Mouse (Mus musculus) forebrain, embryonic 12.5 days (tissue): ENCODE data around the gene Fam240a. TPM values are rescaled to one million over a fixed set of nuclear protein-coding genes. Genes with fewer than 3 reads are reported as not detected.
A peak's percentile ranks its signal among the peaks of the same experiment; 100 is the strongest.

ENCODE experiments used
- ATAC-seq: fragments of 200-750 bp; cut with Nextera tagmentation; 2 replicates; pipeline ENCODE4 v1.8.0; 2017; ENCODE audit warnings: moderate TSS enrichment; ENCODE audit not compliant: low FRiP score
- H3K27ac ChIP-seq: fragments of 300-500 bp; sonication (generic); 2 replicates; pipeline ENCODE4 v1.5.1; 2016; ENCODE audit warnings: mild to moderate bottlenecking
- H3K27me3 ChIP-seq: fragments of 300-500 bp; sonication (generic); 2 replicates; pipeline ENCODE4 v1.6.1; 2016; ENCODE audit warnings: mild to moderate bottlenecking
- H3K36me3 ChIP-seq: fragments of 300-500 bp; sonication (generic); replicated peaks from 2 replicates; pipeline ENCODE4 v1.6.1; 2016; ENCODE audit warnings: mild to moderate bottlenecking
- H3K4me1 ChIP-seq: fragments of 300-500 bp; sonication (generic); 2 replicates; pipeline ENCODE4 v1.6.1; 2016
- H3K4me2 ChIP-seq: fragments of 300-500 bp; sonication (generic); 2 replicates; pipeline ENCODE4 v1.6.1; 2016; ENCODE audit warnings: mild to moderate bottlenecking, moderate library complexity
- H3K4me3 ChIP-seq: fragments of 300-500 bp; sonication (generic); replicated peaks from 2 replicates; pipeline ENCODE4 v1.5.1; 2016; ENCODE audit warnings: mild to moderate bottlenecking
- H3K9ac ChIP-seq: fragments of 300-500 bp; sonication (generic); 2 replicates; pipeline ENCODE4 v1.6.1; 2016; ENCODE audit warnings: mild to moderate bottlenecking
- H3K9me3 ChIP-seq: fragments of 300-500 bp; sonication (generic); 2 replicates; pipeline ENCODE4 v1.6.1; 2016
- whole genome bisulfite sequencing: fragments of 180-500 bp; shearing (Covaris S2); methylation state at CpG from one replicate; pipeline ENCODE4 v1.1.7; 2016; 5-methylcytosine and 5-hydroxymethylcytosine counted together
- polyA plus RNA-seq: library from polyadenylated mRNA; unstranded; fragments of >200 nt; fragmentation: Nextera tagmentation; extraction: Ambion mirVana; gene quantifications from 2 replicates; pipeline ENCODE4 v1.2.1, GENCODE M21; 2016

Gene Fam240a
- polyA plus RNA-seq, 1 experiment from 2014 or later = not detected

GRCm38 (mm10) chr9:110952931-110953549, 36.4 kb upstream of the Fam240a start:
- H3K36me3 ChIP-seq = no peaks in the 10 kb centered on the region
- peaks cover 15% of the 10 kb centered on the region; the same call in 1 of the 2 replicates for H3K4me1 ChIP-seq
- H3K9ac ChIP-seq = peak overlapping the region; percentile 61; the same call in 1 of the 2 replicates
- peaks cover 58% of the 10 kb centered on the region for H3K27me3 ChIP-seq
- H3K4me2 ChIP-seq = peak overlapping the region; percentile 88
- no peak for ATAC-seq
- 36% methylated on average over 5 of the region's 5 CpGs for WGBS
- peak overlapping the region; percentile 58 for H3K4me3 ChIP-seq
- no peaks in the 10 kb centered on the region for H3K9me3 ChIP-seq
- H3K27ac ChIP-seq = no peak overlapping the region

GRCm38 (mm10) chr9:110952398-110952797, 35.7 kb upstream of the Fam240a start:
- ATAC-seq = no peak
- H3K9me3 ChIP-seq = no peaks in the 10 kb centered on the region
- no peak overlapping the region for H3K4me2 ChIP-seq
- no peak overlapping the region for H3K4me3 ChIP-seq
- H3K36me3 ChIP-seq = no peaks in the 10 kb centered on the region
- no peak overlapping the region for H3K9ac ChIP-seq
- H3K4me1 ChIP-seq = peaks cover 21% of the 10 kb centered on the region
- peaks cover 65% of the 10 kb centered on the region for H3K27me3 ChIP-seq
- WGBS = 64% methylated on average over 6 of the region's 6 CpGs
- no peak overlapping the region for H3K27ac ChIP-seq

- H3K36me3 ChIP-seq = no peaks in the 10 kb centered on the region
- H3K4me2 ChIP-seq = no peak overlapping the region
- peaks cover 70% of the 10 kb centered on the region for H3K27me3 ChIP-seq
- peaks cover 26% of the 10 kb centered on the region for H3K4me1 ChIP-seq
- 97% methylated on average over 13 of the region's 13 CpGs for WGBS
- H3K27ac ChIP-seq = no peak overlapping the region
- no peak overlapping the region for H3K4me3 ChIP-seq
- no peak overlapping the region for H3K9ac ChIP-seq
- no peak for ATAC-seq
- no peaks in the 10 kb centered on the region for H3K9me3 ChIP-seq
Measured at GRCm38 (mm10) chr9:110951866-110952265, 35.2 kb upstream of the Fam240a start.

- Histone ChIP-seq H3K36me3 (no peaks in the 10 kb centered on the region), H3K9ac (no peak within 1 kb of the TSS), H3K4me3 (no peak within 1 kb of the TSS), H3K9me3 (no peaks in the 10 kb centered on the region), H3K4me1 (peaks cover 31% of the 10 kb centered on the region), H3K4me2 (no peak within 1 kb of the TSS), H3K27me3 (peaks cover 73% of the 10 kb centered on the region), H3K27ac (no peak within 1 kb of the TSS)
- ATAC-seq = no peak
- WGBS = 93% methylated on average over 11 of the region's 11 CpGs
Measured at GRCm38 (mm10) chr9:110951397-110951796, 34.7 kb upstream of the Fam240a start, which contains the start of gene Lrrc2. TSS of gene Lrrc2 (plus strand) at chr9:110951545.

- ATAC-seq = no peak
- Histone ChIP-seq H3K9me3 (no peaks in the 10 kb centered on the region), H3K4me3 (no peak overlapping the region), H3K27ac (no peak overlapping the region), H3K36me3 (no peaks in the 10 kb centered on the region), H3K4me2 (no peak overlapping the region), H3K27me3 (peaks cover 74% of the 10 kb centered on the region), H3K4me1 (peaks cover 33% of the 10 kb centered on the region), H3K9ac (no peak overlapping the region)
- WGBS = 95% methylated on average over 3 of the region's 3 CpGs
Measured at GRCm38 (mm10) chr9:110950109-110950508, 33.4 kb upstream of the Fam240a start.

- H3K27me3 ChIP-seq = peaks cover 77% of the 10 kb centered on the region
- no peaks in the 10 kb centered on the region for H3K9me3 ChIP-seq
- H3K4me2 ChIP-seq = no peak overlapping the region
- no peak overlapping the region for H3K4me3 ChIP-seq
- peaks cover 25% of the 10 kb centered on the region for H3K4me1 ChIP-seq
- ATAC-seq = no peak
- no peak overlapping the region for H3K27ac ChIP-seq
- WGBS = 57% methylated on average over 8 of the region's 8 CpGs
- H3K36me3 ChIP-seq = no peaks in the 10 kb centered on the region
- no peak overlapping the region for H3K9ac ChIP-seq
Measured at GRCm38 (mm10) chr9:110948813-110949310, 32.2 kb upstream of the Fam240a start.

GRCm38 (mm10) chr9:110947900-110948299, 31.2 kb upstream of the Fam240a start:
- H3K9ac ChIP-seq = no peak overlapping the region
- no peak overlapping the region for H3K4me3 ChIP-seq
- WGBS = 15% methylated on average over 6 of the region's 6 CpGs
- no peak overlapping the region for H3K27ac ChIP-seq
- no peaks in the 10 kb centered on the region for H3K36me3 ChIP-seq
- H3K27me3 ChIP-seq = peaks cover 82% of the 10 kb centered on the region
- ATAC-seq = no peak
- peaks cover 19% of the 10 kb centered on the region for H3K4me1 ChIP-seq
- H3K9me3 ChIP-seq = no peaks in the 10 kb centered on the region
- H3K4me2 ChIP-seq = no peak overlapping the region

- ATAC-seq = no peak
- peaks cover 19% of the 10 kb centered on the region for H3K4me1 ChIP-seq
- H3K9ac ChIP-seq = peak overlapping the region; percentile 17; the same call in 1 of the 2 replicates
- H3K27ac ChIP-seq = no peak overlapping the region
- H3K36me3 ChIP-seq = no peaks in the 10 kb centered on the region
- H3K4me2 ChIP-seq = peak overlapping the region; percentile 37
- peaks cover 81% of the 10 kb centered on the region for H3K27me3 ChIP-seq
- H3K4me3 ChIP-seq = no peak overlapping the region
- WGBS = 3% methylated on average over 6 of the region's 6 CpGs
- no peaks in the 10 kb centered on the region for H3K9me3 ChIP-seq
Measured at GRCm38 (mm10) chr9:110947261-110947661, 30.6 kb upstream of the Fam240a start.

GRCm38 (mm10) chr9:110946548-110947044, 29.9 kb upstream of the Fam240a start:
- Histone ChIP-seq H3K4me3 (no peak overlapping the region), H3K27me3 (peaks cover 74% of the 10 kb centered on the region), H3K4me1 (peaks cover 19% of the 10 kb centered on the region), H3K9ac (no peak overlapping the region), H3K9me3 (no peaks in the 10 kb centered on the region), H3K4me2 (peak overlapping the region; percentile 37), H3K27ac (no peak overlapping the region), H3K36me3 (no peaks in the 10 kb centered on the region)
- ATAC-seq = no peak
- WGBS = 4% methylated on average over 20 of the region's 20 CpGs

GRCm38 (mm10) chr9:110945926-110946325, 29.3 kb upstream of the Fam240a start, which contains the start of gene Tdgf1:
TSS of gene Tdgf1 (minus strand) at chr9:110946158.
- H3K4me3 ChIP-seq = no peak within 1 kb of the TSS
- peaks cover 67% of the 10 kb centered on the region for H3K27me3 ChIP-seq

GRCm38 (mm10) chr9:110945343-110945742, 28.7 kb upstream of the Fam240a start:
- H3K36me3 ChIP-seq = no peaks in the 10 kb centered on the region
- no peak overlapping the region for H3K4me3 ChIP-seq
- H3K9me3 ChIP-seq = no peaks in the 10 kb centered on the region
- no peak overlapping the region for H3K9ac ChIP-seq
- H3K27me3 ChIP-seq = peaks cover 66% of the 10 kb centered on the region
- H3K4me2 ChIP-seq = no peak overlapping the region
- ATAC-seq = no peak
- peaks cover 19% of the 10 kb centered on the region for H3K4me1 ChIP-seq
- no peak overlapping the region for H3K27ac ChIP-seq
- 24% methylated on average over 18 of the region's 18 CpGs for WGBS

More at GRCm38 (mm10) chr9:110945926-110946325, 29.3 kb upstream of the Fam240a start, which contains the start of gene Tdgf1:
- no peak for ATAC-seq
- H3K4me2 ChIP-seq = peak within 1 kb of the TSS; percentile 37
- H3K36me3 ChIP-seq = no peaks in the 10 kb centered on the region
- no peaks in the 10 kb centered on the region for H3K9me3 ChIP-seq
- no peak within 1 kb of the TSS for H3K27ac ChIP-seq
- peaks cover 19% of the 10 kb centered on the region for H3K4me1 ChIP-seq
- WGBS = 13% methylated on average over 11 of the region's 11 CpGs
- H3K9ac ChIP-seq = peak within 1 kb of the TSS; percentile 17; the same call in 1 of the 2 replicates

GRCm38 (mm10) chr9:110944265-110944664, 27.6 kb upstream of the Fam240a start:
- H3K27me3 ChIP-seq = peaks cover 65% of the 10 kb centered on the region
- H3K4me2 ChIP-seq = no peak overlapping the region
- 36% methylated on average over 13 of the region's 13 CpGs for WGBS
- no peak for ATAC-seq
- H3K36me3 ChIP-seq = no peaks in the 10 kb centered on the region
- no peak overlapping the region for H3K27ac ChIP-seq
- no peak overlapping the region for H3K4me3 ChIP-seq
- peaks cover 19% of the 10 kb centered on the region for H3K4me1 ChIP-seq
- no peaks in the 10 kb centered on the region for H3K9me3 ChIP-seq
- no peak overlapping the region for H3K9ac ChIP-seq
